Mouse (Mus musculus): ENCODE data around the gene Jmjd1c. TPM values are rescaled to one million over a fixed set of nuclear protein-coding genes. Genes with fewer than 3 reads are reported as not detected.
A peak's percentile ranks its signal among the peaks of the same experiment; 100 is the strongest.

Gene Jmjd1c
- total RNA-seq (2021): 10 to 100 TPM; 55.9 to 64.7 TPM

DNA sequence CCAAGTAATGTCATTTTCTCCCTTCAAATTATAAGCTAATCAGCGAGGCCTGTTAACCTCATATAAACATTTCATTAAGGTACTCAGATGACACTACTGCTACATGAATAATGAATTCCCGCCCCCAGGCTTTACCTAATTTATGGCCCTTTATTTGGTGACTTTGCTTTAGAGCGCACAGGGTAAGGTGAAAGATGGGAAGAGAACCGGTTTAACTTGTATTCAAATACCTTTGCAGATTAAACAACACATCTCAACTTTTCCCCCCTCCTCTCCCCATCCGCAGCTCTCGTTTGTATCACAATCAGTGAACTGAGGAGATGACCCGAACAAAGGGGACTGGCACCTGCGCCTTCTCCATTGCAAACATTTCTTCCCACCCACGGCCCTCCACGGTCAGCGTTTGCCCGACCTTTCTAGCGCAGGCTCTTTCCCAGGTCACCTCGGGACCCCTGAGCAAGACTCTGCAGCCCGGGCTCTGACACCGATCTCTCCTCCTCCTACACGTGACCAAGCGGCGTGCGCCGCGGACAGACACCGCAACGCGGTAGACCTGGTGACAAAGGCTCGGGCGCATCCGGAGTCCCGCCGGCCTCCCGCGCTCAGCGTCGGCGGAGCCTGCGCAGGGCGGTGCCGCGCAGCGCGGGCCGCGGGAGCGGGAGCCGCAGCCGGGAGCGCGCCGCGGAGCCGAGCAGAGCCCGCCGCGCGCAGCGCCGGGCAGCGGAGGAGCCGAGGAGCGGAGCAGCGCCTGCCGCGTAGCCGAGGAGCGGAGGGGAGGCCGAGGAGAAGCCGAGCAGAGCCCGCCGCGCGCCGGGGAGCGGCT is at the start of gene Jmjd1c:
TSS of gene Jmjd1c (plus strand) at position 328 of the 823 bp plus-strand sequence.
- DNase-seq: peak in 1 of 2 experiments; percentile 84
- intact Hi-C loops (cut with DNase I): loop anchor here (1.0 to 2.0 kb wide), 5 partner anchors 39 to 185 kb away; no protein-coding TSS in a partner anchor

DNA sequence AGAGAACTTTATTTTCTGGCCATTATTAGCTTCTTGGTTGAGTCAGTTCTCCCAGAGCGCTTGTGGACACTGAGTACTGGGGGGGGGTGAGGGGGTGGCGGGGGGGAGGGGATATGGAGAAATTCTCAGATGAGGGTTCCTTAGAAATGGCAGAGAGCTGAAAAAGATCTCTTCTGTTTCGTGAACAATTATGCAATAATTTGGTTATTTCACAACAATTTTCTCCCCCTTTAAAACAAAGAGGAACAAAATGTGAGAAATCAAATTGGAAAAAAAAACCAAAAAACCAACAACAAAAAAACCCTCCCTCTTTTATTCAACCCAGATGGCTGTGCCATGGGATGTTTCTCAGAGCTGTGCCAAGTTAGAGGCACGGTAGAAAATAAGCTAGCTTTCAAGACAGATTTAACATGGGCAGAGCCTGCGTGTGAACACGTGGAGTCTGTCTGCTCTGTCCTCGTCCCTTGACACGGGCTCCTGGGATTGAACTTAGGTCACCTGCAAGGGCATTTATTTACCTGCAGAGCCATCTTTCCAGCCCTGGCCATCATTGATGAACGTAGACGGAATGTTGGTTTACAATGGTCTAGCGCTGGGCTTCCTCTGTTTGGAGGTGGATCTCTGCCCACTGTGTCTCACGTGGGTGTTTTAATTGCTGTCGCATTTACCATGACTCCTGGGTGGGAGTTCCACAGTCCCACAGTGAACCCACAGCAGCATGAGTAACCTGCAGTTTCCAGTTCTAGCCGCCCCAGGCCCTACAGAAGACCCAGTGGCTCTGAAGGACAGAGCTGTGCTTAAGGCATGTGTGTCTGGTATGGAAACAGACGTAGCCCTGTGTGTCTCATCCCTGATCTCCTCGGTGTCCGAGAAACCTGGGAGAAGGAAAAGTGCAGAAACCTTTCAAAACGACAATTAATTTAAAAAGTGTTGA is 47.9 kb upstream of the Jmjd1c start:
- DNase-seq: no peak
- intact Hi-C loops (cut with DNase I): no loop called here

- intact Hi-C loops (cut with DNase I): no loop called here
- no peak for DNase-seq
These were observed 46.9 kb upstream of the Jmjd1c start for GRCm38 (mm10) chr10:67048871-67049615.

DNA sequence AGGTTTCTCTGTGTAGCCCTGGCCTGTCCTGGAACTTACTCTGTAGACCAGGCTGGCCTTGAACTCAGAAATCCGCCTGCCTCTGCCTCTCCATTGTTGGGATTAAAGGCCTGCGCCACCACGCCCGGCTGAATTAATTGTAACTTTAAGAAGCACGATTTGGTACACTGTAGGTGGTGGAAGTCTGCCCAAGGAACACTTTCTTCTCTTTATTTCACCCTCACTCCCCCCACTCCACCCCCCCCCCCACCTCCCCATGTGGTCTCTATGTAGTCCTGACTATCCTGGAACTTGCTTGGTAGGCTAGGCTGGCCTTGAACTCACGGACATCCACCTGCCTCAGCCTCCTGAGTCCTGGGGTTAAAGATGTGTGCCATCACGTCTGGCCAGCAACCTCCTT is 46.3 kb upstream of the Jmjd1c start:
- DNase-seq: no peak
- intact Hi-C loops (cut with DNase I): no loop called here

GRCm38 (mm10) chr10:67050766-67051165 is 45.2 kb upstream of the Jmjd1c start:
- no peak for DNase-seq
- intact Hi-C loops (cut with DNase I): no loop called here

- no peak for DNase-seq
- intact Hi-C loops (cut with DNase I): no loop called here
These were observed 44.5 kb upstream of the Jmjd1c start for GRCm38 (mm10) chr10:67051466-67051865.

DNA sequence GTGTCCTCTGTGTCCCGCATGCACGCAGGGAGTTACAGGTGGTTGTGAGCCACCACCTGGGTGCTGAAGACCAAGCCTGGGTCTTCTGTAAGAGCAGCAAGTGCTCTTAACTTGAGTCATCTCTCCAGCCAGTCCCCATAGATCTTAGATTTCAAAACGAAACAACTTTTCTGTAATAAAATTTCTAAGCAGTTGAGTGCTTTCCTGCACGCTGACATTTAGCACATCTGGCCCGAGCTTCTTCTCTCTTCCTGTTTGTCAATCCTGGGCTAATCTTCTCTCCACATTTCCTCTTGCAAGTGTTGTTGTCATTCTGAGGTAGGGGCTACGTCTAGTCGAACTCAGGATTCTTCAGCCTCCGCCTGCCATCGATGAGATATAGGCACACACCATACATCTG is 43.5 kb upstream of the Jmjd1c start:
- intact Hi-C loops (cut with DNase I): no loop called here

DNA sequence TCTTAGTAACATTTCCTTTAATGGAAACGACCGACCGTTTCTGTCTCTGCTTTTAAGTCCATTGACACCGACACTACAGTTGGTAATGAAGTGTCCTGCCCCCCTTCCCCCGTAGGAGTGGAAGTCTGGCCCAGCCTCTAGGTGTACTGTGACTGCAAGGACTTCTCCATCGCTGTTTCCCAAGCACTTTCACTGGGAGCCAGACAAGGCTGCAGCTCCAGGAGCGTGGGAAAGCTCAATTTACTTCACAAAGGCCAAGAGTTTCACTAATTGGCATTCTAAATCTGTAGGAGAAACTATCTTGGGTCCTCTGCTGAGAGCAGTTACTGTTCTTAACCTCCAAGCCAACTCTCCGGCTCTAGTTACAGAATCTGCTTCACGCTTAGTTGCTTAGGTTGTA is 42.5 kb upstream of the Jmjd1c start:
- intact Hi-C loops (cut with DNase I): no loop called here

More for the DNA sequence above, 43.5 kb upstream of the Jmjd1c start:
- DNase-seq: no peak

DNA sequence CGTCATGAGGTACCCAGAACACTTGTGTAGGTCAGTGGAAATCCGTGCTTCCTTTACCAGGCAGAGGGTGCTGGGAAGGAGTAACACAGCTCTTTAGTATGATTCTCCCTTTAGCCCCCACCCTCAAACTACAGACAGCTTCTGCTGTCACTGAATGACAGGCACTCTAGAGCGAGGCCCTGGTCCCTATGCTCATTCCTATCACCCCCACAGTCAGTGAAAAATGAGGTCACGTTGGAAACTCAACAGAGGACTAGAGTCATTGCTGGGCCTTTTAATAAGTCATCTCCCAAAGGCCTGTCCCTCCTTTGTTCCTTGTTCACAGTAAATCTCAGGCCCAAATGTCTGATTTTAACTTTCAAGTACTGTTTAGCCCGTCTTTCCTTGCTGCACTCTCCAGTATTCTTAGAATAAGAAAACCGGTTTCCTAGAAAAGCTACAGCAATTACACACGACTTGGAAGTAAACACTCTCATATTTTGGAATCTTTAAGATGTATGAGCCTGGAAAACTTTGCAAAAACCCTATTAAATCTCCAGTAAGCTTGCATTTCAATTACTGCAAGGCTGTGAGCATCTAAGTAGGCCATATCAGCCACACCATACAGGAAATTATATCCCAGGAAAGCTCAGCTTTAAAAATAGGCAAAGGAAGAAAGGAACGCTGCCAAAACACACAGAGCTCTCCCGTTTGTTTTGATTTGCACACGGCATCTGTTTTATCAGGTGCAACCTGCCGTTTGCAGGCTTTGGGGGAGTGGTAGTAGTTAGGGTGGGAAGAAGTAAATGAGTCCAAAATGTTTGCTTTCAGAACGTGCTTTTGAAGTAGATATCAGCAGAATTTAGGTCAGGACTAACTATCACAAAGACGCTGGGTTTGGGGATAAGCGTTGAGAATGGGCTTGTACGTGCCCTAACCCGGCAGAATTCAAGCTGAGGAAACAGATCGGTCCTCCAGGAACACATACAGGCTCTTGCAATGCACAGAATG is 39.8 kb upstream of the Jmjd1c start:
- intact Hi-C loops (cut with DNase I): loop anchor here (2.0 kb wide), 1 partner anchor 41 kb away; the partner anchor contains the start of genes Jmjd1c and Reep3
- peak; percentile 68 for DNase-seq

More for the DNA sequence above, 42.5 kb upstream of the Jmjd1c start:
- DNase-seq: peak; percentile 38 to 54

GRCm38 (mm10) chr10:67057208-67057607 is 38.7 kb upstream of the Jmjd1c start:
- no peak for DNase-seq
- intact Hi-C loops (cut with DNase I): loop anchor here (2.0 kb wide), 1 partner anchor 40 kb away; the partner anchor contains the start of genes Jmjd1c and Reep3

DNA sequence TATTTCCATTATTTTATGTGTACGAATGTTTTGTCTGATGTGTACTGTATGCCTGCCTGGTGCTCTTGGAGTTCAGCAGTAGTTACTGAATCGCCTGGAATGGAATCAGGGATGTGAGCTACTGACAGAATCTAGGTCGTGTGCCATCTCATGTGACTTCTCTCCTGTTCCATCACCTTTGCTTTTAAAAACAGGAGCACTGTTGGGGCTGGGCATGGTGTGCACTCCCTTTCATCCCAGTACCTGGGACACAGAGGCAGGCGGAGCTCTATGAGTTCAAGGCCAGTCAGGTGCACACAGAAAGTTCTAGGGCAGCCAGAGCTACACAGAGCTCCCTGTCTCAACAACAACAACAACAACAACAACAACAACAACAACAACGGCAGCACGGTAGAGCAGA is 38.2 kb upstream of the Jmjd1c start:
- no peak for DNase-seq
- intact Hi-C loops (cut with DNase I): loop anchor here (2.0 kb wide), 2 partner anchors 39 to 137 kb away; partner anchors contain the start of genes Jmjd1c and Reep3

DNA sequence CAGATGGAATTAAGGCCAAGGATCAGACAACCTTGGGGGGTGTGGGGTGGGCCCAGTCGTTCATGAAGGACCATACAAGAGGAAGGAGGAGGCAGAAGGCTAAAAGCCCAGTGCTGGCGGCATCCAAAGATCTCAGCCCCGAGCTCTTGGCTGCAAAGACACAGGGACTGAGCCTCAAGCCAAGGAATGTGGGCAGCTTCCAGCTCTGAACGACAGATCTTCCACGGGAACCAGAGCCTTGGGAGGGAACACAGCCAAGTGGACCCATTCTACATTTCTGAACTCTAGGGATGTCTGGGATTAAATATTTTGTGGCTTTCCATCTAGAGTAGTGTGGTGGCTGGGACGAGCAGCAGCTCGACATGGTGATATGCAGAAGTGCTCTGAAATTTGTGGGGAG is 37.6 kb upstream of the Jmjd1c start:
- peak; percentile 70 to 82 for DNase-seq
- intact Hi-C loops (cut with DNase I): loop anchor here (2.0 kb wide), 1 partner anchor 137 kb away; no protein-coding TSS in a partner anchor

DNA sequence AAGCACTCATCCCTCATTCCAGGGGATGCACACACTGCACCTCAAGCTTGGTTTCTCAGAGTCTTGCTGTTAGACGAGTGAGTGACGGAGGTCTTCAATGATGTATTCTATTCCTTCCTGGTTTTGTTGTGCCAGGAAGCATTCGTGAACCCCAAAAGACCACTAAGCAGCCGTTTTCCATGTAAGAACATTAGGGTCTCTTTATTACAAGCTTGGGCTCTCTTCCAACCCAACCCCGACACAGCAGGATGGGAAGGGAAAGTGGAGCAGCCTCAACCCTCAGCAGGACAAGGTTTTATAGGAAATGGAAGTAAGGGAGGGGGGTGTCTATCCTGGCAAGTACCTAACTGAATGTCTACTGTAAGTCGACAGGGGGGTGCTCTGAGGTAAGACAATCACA is 37.2 kb upstream of the Jmjd1c start:
- no peak for DNase-seq
- intact Hi-C loops (cut with DNase I): loop anchor here (2.0 kb wide), 1 partner anchor 138 kb away; no protein-coding TSS in a partner anchor

GRCm38 (mm10) chr10:67061367-67061801 is 34.5 kb upstream of the Jmjd1c start:
- intact Hi-C loops (cut with DNase I): no loop called here
- DNase-seq: peak in 1 of 2 experiments; percentile 47

- intact Hi-C loops (cut with DNase I): no loop called here
- DNase-seq: no peak
These were observed 34.1 kb upstream of the Jmjd1c start for GRCm38 (mm10) chr10:67061823-67062222.

DNA sequence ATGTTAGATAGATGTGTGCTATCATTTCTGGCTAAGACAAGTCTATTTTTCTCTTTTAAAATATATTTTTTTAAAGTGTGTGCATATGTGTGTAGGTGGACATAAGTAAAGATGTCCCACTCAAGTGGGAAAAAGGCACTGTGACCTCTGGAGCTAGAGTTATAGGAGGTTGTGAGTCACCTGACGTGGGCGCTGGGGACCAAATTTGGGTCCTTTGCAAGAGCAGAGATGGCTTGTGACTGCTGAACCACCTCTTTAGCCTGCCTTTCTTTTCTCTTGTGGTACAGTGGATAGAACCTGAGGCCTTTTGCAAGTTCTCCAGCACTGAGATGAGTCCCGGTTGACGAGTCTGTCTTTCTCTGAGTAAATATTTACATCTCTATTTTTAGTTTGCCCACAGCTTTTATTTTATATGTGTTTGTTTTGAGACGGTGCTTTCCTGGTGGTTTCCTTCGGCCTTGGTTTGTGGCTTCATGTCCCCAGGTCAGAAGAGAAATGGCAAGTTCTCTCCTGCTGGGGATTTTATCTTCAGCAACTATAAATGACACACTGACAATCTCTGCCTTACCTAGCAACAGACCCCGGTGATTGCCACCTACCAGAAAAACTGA is 30.5 kb upstream of the Jmjd1c start:
- intact Hi-C loops (cut with DNase I): no loop called here

GRCm38 (mm10) chr10:67065927-67066326 is 30.0 kb upstream of the Jmjd1c start:
- DNase-seq: no peak
- intact Hi-C loops (cut with DNase I): no loop called here

More for the DNA sequence above, 30.5 kb upstream of the Jmjd1c start:
- no peak for DNase-seq

- DNase-seq: peak; percentile 51 to 55
- intact Hi-C loops (cut with DNase I): no loop called here
These were observed 29.5 kb upstream of the Jmjd1c start for GRCm38 (mm10) chr10:67066421-67066820.

Measured in heart, postnatal 10 days (tissue).